Mouse (Mus musculus) hindbrain, embryonic 10.5 days (tissue): ENCODE results near the gene Olfr961. TPM values are rescaled to one million over a fixed set of nuclear protein-coding genes. Genes with fewer than 3 reads are reported as not detected.

Source experiments
- DNase-seq: peaks from one replicate; pipeline ENCODE4 v3.0.0-alpha.2; 2017; ENCODE audit warnings: low spot score
- H3K27ac ChIP-seq: fragments of 300-500 bp; sonication (generic); 2 replicates; pipeline ENCODE4 v1.5.1; 2016; ENCODE audit warnings: mild to moderate bottlenecking, moderate library complexity
- H3K27me3 ChIP-seq: fragments of 300-500 bp; sonication (generic); 2 replicates; pipeline ENCODE4 v1.6.1; 2016; ENCODE audit warnings: mild to moderate bottlenecking; ENCODE audit not compliant: poor library complexity, insufficient read depth, severe bottlenecking
- H3K36me3 ChIP-seq: fragments of 300-500 bp; sonication (generic); 2 replicates; pipeline ENCODE4 v1.6.1; 2016; ENCODE audit warnings: mild to moderate bottlenecking, moderate library complexity
- H3K4me1 ChIP-seq: fragments of 300-500 bp; sonication (generic); replicated peaks from 2 replicates; pipeline ENCODE4 v1.6.1; 2016; ENCODE audit warnings: mild to moderate bottlenecking
- H3K4me3 ChIP-seq: fragments of 300-500 bp; sonication (generic); 2 replicates; pipeline ENCODE4 v1.5.1; 2016; ENCODE audit warnings: mild to moderate bottlenecking, moderate library complexity
- H3K9me3 ChIP-seq: fragments of 300-500 bp; sonication (generic); 2 replicates; pipeline ENCODE4 v1.6.1; 2016; ENCODE audit warnings: mild to moderate bottlenecking, moderate library complexity
- WGBS: fragments of 180-500 bp; shearing (Covaris S2); methylation state at CpG from one replicate; pipeline ENCODE4 v1.1.7; 2016; 5-methylcytosine and 5-hydroxymethylcytosine counted together
- polyA plus RNA-seq: library from polyadenylated mRNA; unstranded; fragments of >200 nt; fragmentation: Nextera tagmentation; extraction: Ambion mirVana; gene quantifications from 2 replicates; pipeline ENCODE4 v1.2.1, GENCODE M21; 2016

The Olfr961 gene
- not detected in 2 replicates for polyA plus RNA-seq

GRCm38 (mm10) chr9:39644785-39645184 lies at the start of gene Olfr961:
TSS of gene Olfr961 (plus strand) at chr9:39645085.
- Histone ChIP-seq H3K36me3 (no peaks in the 10 kb centered on the region), H3K27me3 (no peaks in the 10 kb centered on the region), H3K4me3 (no peak within 1 kb of the TSS), H3K27ac (no peak within 1 kb of the TSS), H3K9me3 (no peaks in the 10 kb centered on the region), H3K4me1 (no peaks in the 10 kb centered on the region)
- no peak for DNase-seq

GRCm38 (mm10) chr9:39602536-39603332 lies 42.2 kb upstream of the Olfr961 start:
- H3K27me3 ChIP-seq, result no peaks in the 10 kb centered on the region
- H3K4me3 ChIP-seq, result peak overlapping the region; percentile 53
- H3K9me3 ChIP-seq, result no peaks in the 10 kb centered on the region
- under 1% methylated on average over 19 of the region's 19 CpGs for WGBS
- DNase-seq, result peak; percentile 61
- peaks cover 21% of the 10 kb centered on the region for H3K4me1 ChIP-seq
- no peaks in the 10 kb centered on the region for H3K36me3 ChIP-seq
- no peak overlapping the region for H3K27ac ChIP-seq

GRCm38 (mm10) chr9:39603333-39603845 lies 41.5 kb upstream of the Olfr961 start:
- no peak overlapping the region for H3K27ac ChIP-seq

GRCm38 (mm10) chr9:39603999-39604453 lies 40.9 kb upstream of the Olfr961 start, which contains the start of gene AW551984:
TSS of gene AW551984 (minus strand) at chr9:39604403.
- Histone ChIP-seq H3K36me3 (no peaks in the 10 kb centered on the region), H3K27ac (no peak within 1 kb of the TSS; the same call in 1 of the 2 replicates), H3K27me3 (no peaks in the 10 kb centered on the region), H3K9me3 (no peaks in the 10 kb centered on the region), H3K4me3 (peak within 1 kb of the TSS; percentile 53), H3K4me1 (peaks cover 21% of the 10 kb centered on the region)
- DNase-seq, result peak; percentile 47
- 0% methylated on average over 8 of the region's 8 CpGs for WGBS

More at GRCm38 (mm10) chr9:39603333-39603845, 41.5 kb upstream of the Olfr961 start:
- H3K27me3 ChIP-seq, result no peaks in the 10 kb centered on the region
- WGBS, result under 1% methylated on average over 9 of the region's 9 CpGs
- H3K4me3 ChIP-seq, result peak overlapping the region; percentile 53
- peaks cover 21% of the 10 kb centered on the region for H3K4me1 ChIP-seq
- H3K36me3 ChIP-seq, result no peaks in the 10 kb centered on the region
- no peaks in the 10 kb centered on the region for H3K9me3 ChIP-seq
- peak; percentile 43 for DNase-seq

GRCm38 (mm10) chr9:39608497-39608896 lies 36.4 kb upstream of the Olfr961 start:
- Histone ChIP-seq H3K4me1 (peaks cover 10% of the 10 kb centered on the region), H3K4me3 (no peak overlapping the region), H3K36me3 (no peaks in the 10 kb centered on the region), H3K9me3 (no peaks in the 10 kb centered on the region), H3K27ac (no peak overlapping the region), H3K27me3 (no peaks in the 10 kb centered on the region)
- no peak for DNase-seq

DNA sequence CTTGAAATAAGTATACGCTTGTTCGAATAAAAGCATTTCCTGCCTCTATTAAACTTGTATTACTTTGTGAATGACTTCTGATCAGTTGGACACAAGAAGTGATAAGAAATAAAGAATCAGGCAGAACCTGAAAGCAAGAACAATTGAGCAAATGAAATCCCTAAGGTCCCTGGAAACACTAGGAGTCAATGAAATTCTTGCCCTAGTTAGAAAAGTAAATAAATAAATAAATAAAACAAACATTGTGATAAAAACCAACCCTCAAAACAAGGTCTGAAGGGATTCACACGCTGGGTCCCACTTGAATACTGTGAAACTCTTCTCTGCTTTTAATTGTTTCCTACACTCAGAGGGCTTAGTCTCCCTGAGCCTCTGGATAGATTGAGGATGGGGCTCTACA lies 34.5 kb upstream of the Olfr961 start, which contains the start of gene Olfr148:
Gene Olfr148, plus strand, starts transcription at position 301 of the 400 bp plus-strand sequence.
- DNase-seq, result no peak
- H3K27me3 ChIP-seq, result no peaks in the 10 kb centered on the region
- no peaks in the 10 kb centered on the region for H3K9me3 ChIP-seq
- WGBS, result 70% methylated on average over 3 of the region's 3 CpGs
- no peaks in the 10 kb centered on the region for H3K4me1 ChIP-seq
- no peaks in the 10 kb centered on the region for H3K36me3 ChIP-seq
- no peak within 1 kb of the TSS for H3K27ac ChIP-seq
- H3K4me3 ChIP-seq, result no peak within 1 kb of the TSS

- H3K36me3 ChIP-seq, result no peaks in the 10 kb centered on the region
- no peaks in the 10 kb centered on the region for H3K9me3 ChIP-seq
- no peak overlapping the region for H3K27ac ChIP-seq
- no peaks in the 10 kb centered on the region for H3K27me3 ChIP-seq
- no peak for DNase-seq
- H3K4me3 ChIP-seq, result no peak overlapping the region
- 67% methylated on average over 1 of the region's 1 CpGs for WGBS
- no peaks in the 10 kb centered on the region for H3K4me1 ChIP-seq
These were observed 32.9 kb upstream of the Olfr961 start for GRCm38 (mm10) chr9:39611953-39612352.

DNA sequence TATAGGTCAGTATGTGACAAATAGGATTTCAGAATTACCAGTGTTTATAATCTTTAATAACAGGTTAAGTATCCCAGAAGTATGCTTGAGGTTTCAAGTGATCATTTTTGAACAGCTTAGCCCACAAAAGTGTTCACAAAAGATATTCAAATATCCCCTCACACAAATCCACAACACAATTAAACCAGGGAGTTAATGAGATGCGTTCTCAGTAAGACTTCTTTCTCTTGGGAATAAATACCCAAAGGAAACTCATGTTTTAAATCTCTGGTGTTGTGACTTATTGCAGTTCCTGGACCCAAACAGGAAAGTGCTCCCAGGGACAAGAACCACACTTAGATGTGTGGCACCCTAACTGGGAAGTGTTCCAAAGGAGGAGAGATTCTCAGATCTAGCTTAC lies 23.8 kb upstream of the Olfr961 start, which contains the start of gene Olfr960:
Gene Olfr960, plus strand, starts transcription at position 301 of the 400 bp plus-strand sequence.
- WGBS, result 63% methylated on average over 1 of the region's 1 CpGs
- no peaks in the 10 kb centered on the region for H3K9me3 ChIP-seq

DNA sequence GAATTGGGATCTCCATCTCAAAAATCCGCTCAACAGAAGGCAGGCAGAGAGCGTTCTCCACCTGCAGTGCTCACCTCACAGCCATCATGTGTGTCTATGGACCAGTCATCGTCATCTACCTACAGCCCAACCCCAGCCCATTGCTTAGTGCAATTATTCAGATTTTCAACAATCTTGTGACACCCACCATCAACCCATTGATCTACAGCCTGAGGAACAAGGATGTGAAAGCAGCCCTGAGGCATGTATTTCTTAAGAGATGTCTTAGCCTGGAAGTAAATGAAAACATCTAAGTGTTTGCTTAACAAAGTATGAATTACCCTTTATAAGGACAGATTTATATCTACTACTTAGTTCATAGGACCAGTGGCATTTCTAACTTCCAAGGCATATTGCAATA lies 21.1 kb upstream of the Olfr961 start:
- 94% methylated on average over 3 of the region's 3 CpGs for whole genome bisulfite sequencing
- H3K9me3 ChIP-seq, result no peaks in the 10 kb centered on the region
- no peak overlapping the region for H3K4me3 ChIP-seq
- DNase-seq, result no peak
- H3K4me1 ChIP-seq, result no peaks in the 10 kb centered on the region
- no peaks in the 10 kb centered on the region for H3K36me3 ChIP-seq
- no peak overlapping the region for H3K27ac ChIP-seq
- H3K27me3 ChIP-seq, result no peaks in the 10 kb centered on the region

More for the DNA sequence above, 23.8 kb upstream of the Olfr961 start, which contains the start of gene Olfr960:
- H3K27me3 ChIP-seq, result no peaks in the 10 kb centered on the region
- DNase-seq, result no peak
- no peak within 1 kb of the TSS for H3K4me3 ChIP-seq
- no peaks in the 10 kb centered on the region for H3K36me3 ChIP-seq
- H3K27ac ChIP-seq, result no peak within 1 kb of the TSS
- H3K4me1 ChIP-seq, result no peaks in the 10 kb centered on the region

GRCm38 (mm10) chr9:39624711-39625110 lies 20.2 kb upstream of the Olfr961 start:
- no peak overlapping the region for H3K4me3 ChIP-seq
- H3K36me3 ChIP-seq, result no peaks in the 10 kb centered on the region
- H3K27ac ChIP-seq, result no peak overlapping the region
- no peak for DNase-seq
- no peaks in the 10 kb centered on the region for H3K9me3 ChIP-seq
- no peaks in the 10 kb centered on the region for H3K27me3 ChIP-seq
- 89% methylated on average over 2 of the region's 2 CpGs for WGBS
- no peaks in the 10 kb centered on the region for H3K4me1 ChIP-seq

DNA sequence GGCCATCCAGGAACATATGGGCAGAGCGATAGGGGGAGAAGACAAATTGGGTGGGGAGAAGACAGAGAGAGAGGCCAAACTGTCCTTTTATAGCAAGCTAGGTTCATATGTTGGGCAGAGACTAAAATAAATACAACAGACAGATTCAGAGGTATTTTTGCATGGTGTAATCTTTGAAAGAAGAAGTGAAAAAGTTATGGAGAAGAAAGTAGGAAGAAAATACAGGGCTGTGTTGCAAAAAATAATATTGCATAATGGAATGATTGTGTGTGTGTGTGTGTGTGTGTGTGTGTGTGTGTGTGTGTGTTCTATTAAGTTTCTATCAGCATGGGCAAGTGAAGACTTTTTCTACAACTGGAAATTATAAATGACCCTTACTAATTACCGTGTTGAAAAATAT lies 15.8 kb upstream of the Olfr961 start:
- Histone ChIP-seq H3K27me3 (no peaks in the 10 kb centered on the region), H3K36me3 (no peaks in the 10 kb centered on the region), H3K27ac (no peak overlapping the region), H3K4me3 (no peak overlapping the region), H3K9me3 (no peaks in the 10 kb centered on the region), H3K4me1 (no peaks in the 10 kb centered on the region)
- DNase-seq, result no peak
- 89% methylated on average over 2 of the region's 2 CpGs for WGBS

DNA sequence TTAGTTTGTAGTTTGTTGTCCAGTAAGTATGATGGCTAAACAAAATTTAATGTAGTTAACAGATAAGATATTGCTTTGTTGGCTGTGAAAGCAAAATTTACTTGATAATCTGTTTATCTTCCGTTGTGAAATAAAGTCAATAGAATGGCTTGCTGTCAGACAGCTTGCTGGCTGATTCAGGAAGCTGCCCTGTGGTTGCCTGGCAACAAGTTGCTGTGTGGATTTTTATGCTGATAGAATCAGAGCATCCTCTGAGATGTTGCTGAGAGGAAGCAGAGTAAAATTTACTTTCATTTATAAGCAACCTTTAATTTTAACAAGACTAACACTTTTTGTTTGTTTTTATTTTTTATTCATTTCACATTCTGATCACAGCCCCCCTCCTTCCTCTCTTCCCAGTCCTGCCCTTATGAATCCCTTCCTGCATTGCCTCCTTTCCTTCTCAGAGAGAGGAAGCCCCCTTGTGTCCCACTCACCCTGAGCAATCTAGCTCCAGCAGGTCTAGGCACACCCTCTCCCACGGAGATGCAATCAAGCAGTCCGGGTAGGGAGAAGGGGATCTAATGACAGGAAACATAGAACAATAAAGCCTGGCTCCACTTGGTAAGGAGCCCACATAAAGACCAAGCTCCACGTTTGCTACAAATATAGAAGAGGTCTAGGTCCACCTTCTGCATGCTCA lies 10.8 kb upstream of the Olfr961 start:
- 34% methylated on average over 4 of the region's 4 CpGs for WGBS

DNA sequence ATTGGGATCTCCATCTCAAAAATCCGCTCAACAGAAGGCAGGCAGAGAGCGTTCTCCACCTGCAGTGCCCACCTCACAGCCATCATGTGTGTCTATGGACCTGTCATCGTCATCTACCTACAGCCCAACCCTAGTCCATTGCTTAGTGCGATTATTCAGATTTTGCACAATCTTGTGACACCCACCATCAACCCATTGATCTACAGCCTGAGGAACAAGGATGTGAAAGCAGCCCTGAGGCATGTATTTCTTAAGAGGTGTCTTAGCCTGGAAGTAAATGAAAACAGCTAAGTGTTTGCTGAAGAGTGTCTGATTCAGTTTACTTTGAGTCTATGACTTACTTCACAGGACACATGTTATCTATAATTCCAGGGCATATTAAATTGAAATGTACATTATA lies 2.5 kb downstream of the Olfr961 start:
- no peak for DNase-seq
- Histone ChIP-seq H3K4me1 (no peaks in the 10 kb centered on the region), H3K27me3 (no peaks in the 10 kb centered on the region), H3K27ac (no peak overlapping the region), H3K36me3 (no peaks in the 10 kb centered on the region), H3K9me3 (no peaks in the 10 kb centered on the region), H3K4me3 (no peak overlapping the region)
- 91% methylated on average over 4 of the region's 4 CpGs for WGBS

More for the DNA sequence above, 10.8 kb upstream of the Olfr961 start:
- Histone ChIP-seq H3K9me3 (no peaks in the 10 kb centered on the region), H3K4me3 (no peak overlapping the region), H3K27ac (no peak overlapping the region), H3K4me1 (0 out of 2 replicates have a peak, but pooled peaks cover 3% of the 10 kb centered on the region), H3K27me3 (no peaks in the 10 kb centered on the region), H3K36me3 (no peaks in the 10 kb centered on the region)
- no peak for DNase-seq
